Mouse (Mus musculus): Measurements from ENCODE around the gene Rpf1.

DNA sequence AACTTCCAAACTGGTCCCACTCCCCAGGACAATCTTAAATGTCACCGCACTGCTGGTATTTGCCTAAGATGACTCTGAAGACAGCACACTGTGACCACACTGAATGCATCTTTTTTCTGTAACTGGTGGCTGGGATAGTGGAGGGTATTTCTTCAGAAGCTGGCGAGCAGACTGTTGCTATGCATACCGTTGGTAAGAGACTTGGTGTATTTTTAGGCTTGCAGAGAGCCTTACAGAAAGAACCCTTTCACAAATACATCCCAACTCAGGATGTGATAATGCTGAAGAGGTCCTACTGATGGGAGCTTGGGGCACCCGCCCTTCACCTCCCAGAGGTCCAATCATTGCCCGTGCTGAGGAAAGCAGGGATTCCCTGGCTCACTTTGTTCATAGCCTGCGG is 36.3 kb upstream of the Rpf1 start:
- TF ChIP-seq JUND (conservative IDR thresholded peaks at IDR 0.05; ENCODE audit: low read depth, low read length) (no peak), KAT2A (IDR thresholded peaks at IDR 0.05; ENCODE audit: insufficient replicate concordance, low read length) (no peak), POLR2A (IDR thresholded peaks at IDR 0.05; ENCODE audit: low read depth, low read length) (no peak), CHD2 (IDR thresholded peaks at IDR 0.05; ENCODE audit: low read length) (no peak), ZC3H11A (IDR thresholded peaks at IDR 0.05; ENCODE audit: low read depth, low read length) (no peak), CTCF (conservative IDR thresholded peaks at IDR 0.05 in 1 of 2, IDR thresholded peaks at IDR 0.05 in 1 of 2; ENCODE audit: low read depth in 2 of 2, low read length in 2 of 2) (no peak), MAX (IDR thresholded peaks at IDR 0.05; ENCODE audit: low read length) (no peak), ZKSCAN1 (IDR thresholded peaks at IDR 0.05; ENCODE audit: borderline replicate concordance, low read depth, low read length) (no peak), USF2 (conservative IDR thresholded peaks at IDR 0.05; ENCODE audit: low read depth, low read length) (no peak)
